Mouse (Mus musculus) ES-E14 (cell line): ENCODE results near the gene Gm10139. TPM values are rescaled to one million over a fixed set of nuclear protein-coding genes. Genes with fewer than 3 reads are reported as not detected.
"Not testable (repeated sequence)": the region's sequence is repeated elsewhere in the genome, so short reads cannot be mapped to it uniquely, and the experiment has no call there.

Experiments used
- DNase-seq: peaks from one replicate; pipeline ENCODE4 v3.0.0-alpha.2; 2013; ENCODE audit warnings: low read depth, low spot score
- H3K27ac ChIP-seq: 2 replicates; pipeline ENCODE4 v1.5.1; 2012; ENCODE audit warnings: low read depth, mild to moderate bottlenecking, low read length, moderate library complexity, mixed read lengths; ENCODE audit not compliant: poor library complexity, insufficient read depth, severe bottlenecking
- H3K36me3 ChIP-seq: 2 replicates; pipeline ENCODE4 v1.6.1; 2012; ENCODE audit warnings: mild to moderate bottlenecking, low read length, moderate library complexity, mixed read lengths; ENCODE audit not compliant: control insufficient read depth, poor library complexity, insufficient read depth, severe bottlenecking
- H3K4me1 ChIP-seq, 2 experiments: fragments of 150-350 bp in 1 of 2; sonication (generic) in 1 of 2; 2 replicates each; pipeline ENCODE4 v1.6.1; 2012; ENCODE audit warnings: low read length in 2 of 2, mild to moderate bottlenecking in 1 of 2, mixed read lengths in 1 of 2; ENCODE audit not compliant: control insufficient read depth in 2 of 2, insufficient read depth in 2 of 2, poor library complexity in 1 of 2
- H3K4me3 ChIP-seq, 2 experiments: fragments of 150-350 bp in 1 of 2; sonication (generic) in 1 of 2; 2 replicates each; pipeline ENCODE4 v1.5.1; 2012; ENCODE audit warnings: low read length in 2 of 2, low read depth in 1 of 2, mild to moderate bottlenecking in 1 of 2, mixed read lengths in 1 of 2; ENCODE audit not compliant: insufficient read depth in 1 of 2, poor library complexity in 1 of 2, severe bottlenecking in 1 of 2
- H3K9ac ChIP-seq: 2 replicates; pipeline ENCODE4 v1.6.1; 2012; ENCODE audit warnings: low read depth, mild to moderate bottlenecking, low read length, mixed read lengths; ENCODE audit not compliant: poor library complexity, insufficient read depth, severe bottlenecking
- H3K9me3 ChIP-seq: fragments of 150-350 bp; sonication (generic); 2 replicates; pipeline ENCODE4 v1.6.1; 2012; ENCODE audit warnings: low read depth, mild to moderate bottlenecking, low read length; ENCODE audit not compliant: control insufficient read depth, insufficient read depth
- in situ Hi-C, 2 experiments: fragments of 600-800 bp; cut with MboI; formaldehyde crosslinking; loops; one replicate each; pipeline ENCODE4 v1.15.1; 2025; ENCODE audit warnings: low sequenced_read_pairs in 2 of 2, inconsistent platforms in 1 of 2; ENCODE audit not compliant: unreplicated experiment in 2 of 2
- total RNA-seq: library from RNA; depleted of rRNA; stranded (reverse); fragments of 300-350 nt; gene quantifications from 2 replicates; pipeline ENCODE4 v1.2.3, GENCODE M21; 2012; rRNA removed

Gene Gm10139
- total RNA-seq: not detected in 2 replicates

DNA sequence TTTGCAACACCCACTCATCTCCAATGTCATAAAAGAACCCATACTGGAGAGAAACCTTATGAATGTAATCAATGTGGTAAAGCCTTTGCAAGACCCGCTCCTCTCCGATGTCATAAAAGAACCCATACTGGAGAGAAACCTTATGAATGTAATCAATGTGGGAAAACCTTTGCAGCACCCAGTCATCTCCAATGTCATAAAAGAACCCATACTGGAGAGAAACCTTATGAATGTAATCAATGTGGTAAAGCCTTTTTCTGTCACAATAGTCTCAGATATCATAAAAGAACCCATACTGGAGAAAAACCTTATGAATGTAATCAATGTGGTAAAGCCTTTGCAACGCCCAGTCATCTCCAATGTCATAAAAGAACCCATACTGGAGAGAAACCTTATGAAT, at the start of gene Gm10139:
Gene Gm10139 (plus strand): TSS at position 301 of the 400 bp plus-strand sequence.
- H3K36me3 ChIP-seq, H3K9me3 ChIP-seq, H3K9ac ChIP-seq, in situ Hi-C loops, H3K27ac ChIP-seq, DNase-seq, H3K4me1 ChIP-seq, H3K4me3 ChIP-seq: not testable (repeated sequence)

DNA sequence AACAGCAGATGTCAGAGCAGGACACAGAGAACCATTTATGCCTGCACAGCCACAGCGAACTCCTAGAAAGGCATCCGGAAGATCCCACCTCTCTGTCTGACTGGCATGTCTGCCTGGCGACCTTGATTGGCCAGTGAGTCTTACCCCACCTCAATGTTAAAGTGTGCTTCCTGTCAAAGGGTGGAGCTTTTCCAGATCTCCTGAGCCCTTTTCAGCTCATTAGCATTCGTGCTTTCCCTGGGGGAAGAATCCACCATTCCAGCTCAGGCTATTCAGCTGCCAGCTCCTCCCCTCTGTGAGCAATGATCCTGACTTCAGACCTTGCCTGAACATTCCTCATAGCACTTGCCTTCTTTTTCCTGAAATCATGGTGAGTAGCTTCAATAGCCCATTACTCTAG, 45.2 kb downstream of the Gm10139 start:
- in situ Hi-C loops, H3K4me1 ChIP-seq, DNase-seq, H3K9me3 ChIP-seq, H3K36me3 ChIP-seq: not testable (repeated sequence)
- Histone ChIP-seq H3K4me3 (peak overlapping the region; percentile 60 to 72), H3K27ac (peak overlapping the region; percentile 59; the same call in 1 of the 2 replicates), H3K9ac (peak overlapping the region; percentile 67)

Other genes with a start within 250 kb of the Gm10139 start
- gene Zfp369, start 233.9 kb upstream of the Gm10139 start, total RNA-seq: 30.7 and 36.0 TPM in 2 replicates